Mouse (Mus musculus): ENCODE measurements around the gene Dnajb12.

DNA sequence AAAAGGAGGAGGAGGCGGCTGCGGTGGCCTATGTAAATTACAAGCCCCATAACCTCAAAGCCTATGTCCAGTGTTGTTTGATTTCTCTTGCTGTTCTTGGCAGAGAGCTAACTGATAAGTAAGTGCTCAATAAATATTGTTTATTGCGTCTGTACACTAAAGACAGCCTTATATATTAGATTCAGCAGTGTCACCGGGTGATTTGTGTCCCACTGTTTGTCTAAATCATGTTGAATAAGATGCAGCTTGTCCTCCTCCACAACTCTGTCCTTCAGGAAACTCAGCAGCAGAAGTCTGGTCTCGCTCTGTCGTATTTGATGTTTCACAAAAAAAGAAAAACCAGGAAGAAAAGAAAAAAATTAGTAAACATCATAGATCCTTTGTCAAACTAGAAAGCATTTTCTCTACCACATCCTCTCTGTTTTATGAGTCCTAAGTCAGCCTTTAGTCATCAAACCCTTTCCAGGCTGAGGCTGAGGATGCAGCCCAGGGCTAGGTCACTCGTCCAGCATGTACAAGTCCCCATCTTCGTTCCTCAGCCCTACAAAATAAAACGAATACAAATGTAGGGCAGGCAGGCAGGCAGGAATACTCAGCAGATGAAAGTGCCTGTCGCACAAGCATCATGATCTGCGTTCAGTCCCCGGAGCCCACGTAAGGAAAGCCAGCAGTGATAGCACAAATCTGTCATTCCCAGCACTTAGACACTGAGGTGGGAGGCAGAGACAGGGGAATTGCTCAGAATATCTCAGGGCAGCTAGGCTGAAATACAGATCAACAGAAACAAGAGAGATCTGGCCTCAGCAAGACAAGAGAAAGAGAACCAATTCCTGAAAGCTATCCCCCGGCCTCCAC, 43.8 kb upstream of the Dnajb12 start:
- TF ChIP-seq CTCF (IDR thresholded peaks at IDR 0.05; ENCODE audit: borderline replicate concordance, insufficient read depth, low read length) (no peak), POLR2A (IDR thresholded peaks at IDR 0.05; ENCODE audit: low read depth, low read length) (no peak)
